Mouse (Mus musculus) natural killer cell, adult 2 months (primary cell): ENCODE measurements around the gene Rassf2.

Experiments
- DNase-seq, 2 experiments: peaks; one replicate each; pipeline ENCODE4 v3.0.0; 2022; ENCODE audit warnings: low spot score in 2 of 2

Rassf2 gene

GRCm38 (mm10) chr2:132005445-132005844, 24.6 kb downstream of the Rassf2 start:
- DNase-seq, result no peak

GRCm38 (mm10) chr2:132004495-132005136, 25.4 kb downstream of the Rassf2 start:
- DNase-seq, result peak in 1 of 2 experiments; percentile 55

GRCm38 (mm10) chr2:132003916-132004315, 26.1 kb downstream of the Rassf2 start:
- DNase-seq, result no peak

- no peak for DNase-seq
Measured at GRCm38 (mm10) chr2:132001696-132002334, 28.2 kb downstream of the Rassf2 start.

GRCm38 (mm10) chr2:131997356-131997755, 32.7 kb downstream of the Rassf2 start:
- no peak for DNase-seq

GRCm38 (mm10) chr2:131996369-131996768, 33.7 kb downstream of the Rassf2 start:
- DNase-seq, result no peak

- DNase-seq, result no peak
Measured at GRCm38 (mm10) chr2:131995742-131996141, 34.3 kb downstream of the Rassf2 start.

- no peak for DNase-seq
Measured at GRCm38 (mm10) chr2:131994971-131995370, 35.1 kb downstream of the Rassf2 start.

- peak; percentile 52 to 70 for DNase-seq
Measured at GRCm38 (mm10) chr2:131993563-131994088, 36.4 kb downstream of the Rassf2 start.

GRCm38 (mm10) chr2:131993151-131993550, 36.9 kb downstream of the Rassf2 start:
- DNase-seq, result no peak

- no peak for DNase-seq
Measured at GRCm38 (mm10) chr2:131992487-131992886, 37.6 kb downstream of the Rassf2 start.

- DNase-seq, result no peak
Measured at GRCm38 (mm10) chr2:131988550-131988949, 41.5 kb downstream of the Rassf2 start.

GRCm38 (mm10) chr2:131987950-131988349, 42.1 kb downstream of the Rassf2 start:
- DNase-seq, result no peak

GRCm38 (mm10) chr2:131982546-131983196, 47.4 kb downstream of the Rassf2 start:
- DNase-seq, result peak; percentile 53 to 72

GRCm38 (mm10) chr2:131980866-131981265, 49.2 kb downstream of the Rassf2 start:
- no peak for DNase-seq

- no peak for DNase-seq
Measured at GRCm38 (mm10) chr2:131976663-131977062, 53.4 kb downstream of the Rassf2 start.

- no peak for DNase-seq
Measured at GRCm38 (mm10) chr2:131971098-131971497, 59.0 kb downstream of the Rassf2 start.

- DNase-seq, result no peak
Measured at GRCm38 (mm10) chr2:131970597-131970996, 59.5 kb downstream of the Rassf2 start.

GRCm38 (mm10) chr2:131961671-131962070, 68.4 kb downstream of the Rassf2 start:
- no peak for DNase-seq

- no peak for DNase-seq
Measured at GRCm38 (mm10) chr2:131957731-131958222, 72.3 kb downstream of the Rassf2 start.

GRCm38 (mm10) chr2:131956336-131957256, 73.5 kb downstream of the Rassf2 start:
- no peak for DNase-seq
